Mouse (Mus musculus): ENCODE data around the gene Bend3.
A peak's percentile ranks its signal among the peaks of the same experiment; 100 is the strongest.
"Not testable (repeated sequence)": the region's sequence is repeated elsewhere in the genome, so short reads cannot be mapped to it uniquely, and the experiment has no call there.

The Bend3 gene

DNA sequence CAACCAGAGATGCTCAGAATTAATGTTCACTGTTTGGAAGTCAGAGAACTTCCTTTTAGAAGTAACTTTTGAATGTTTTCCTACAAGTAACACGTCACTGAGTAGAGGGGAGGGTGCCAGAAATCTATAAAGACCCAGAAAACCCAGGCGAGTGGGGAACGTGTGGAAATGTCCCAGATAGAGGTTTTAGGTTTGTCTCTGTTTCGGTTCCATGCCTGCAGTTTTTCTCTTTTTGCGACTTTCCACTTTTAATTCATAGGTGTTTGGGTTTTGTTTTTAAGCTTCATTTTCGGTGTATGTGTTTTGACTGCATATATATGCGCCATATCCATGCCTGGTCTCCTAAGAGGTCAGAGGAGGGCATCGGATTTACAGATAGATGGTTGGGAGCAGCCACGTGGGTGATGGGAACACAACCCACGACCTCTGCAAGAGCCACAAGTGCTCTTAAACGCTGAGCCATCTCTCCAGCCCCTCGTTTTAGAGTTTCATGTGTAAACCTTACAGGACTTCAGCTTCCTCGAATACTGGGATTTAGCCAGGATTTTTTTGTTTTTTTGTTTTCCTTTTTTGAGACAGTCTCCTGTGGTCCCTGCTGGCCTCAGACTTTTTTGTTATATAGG is 1.7 kb downstream of the Bend3 start:
- DNase-seq (ENCODE audit: inconsistent ontology term) = peak; percentile 30

DNA sequence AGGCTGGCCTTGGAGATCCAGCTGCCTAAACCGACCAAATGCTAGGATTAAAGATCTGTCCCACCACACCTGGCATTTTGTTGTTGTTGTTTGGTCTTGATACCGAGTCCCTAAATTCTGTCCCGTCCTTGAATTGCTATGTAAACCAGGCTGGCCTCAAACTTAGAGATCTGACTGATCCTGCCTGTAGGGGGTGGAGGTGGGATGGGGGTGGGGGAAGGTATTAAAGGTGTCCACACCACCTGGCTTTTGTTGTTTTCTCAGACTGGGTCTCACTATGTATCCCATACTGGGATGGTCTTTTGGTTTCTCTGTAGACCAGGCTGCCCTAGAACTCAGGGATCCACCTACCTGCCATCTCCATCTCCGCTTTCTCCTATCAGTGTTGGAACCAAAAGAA is 2.5 kb downstream of the Bend3 start:
- DNase-seq (ENCODE audit: inconsistent ontology term) = no peak

GRCm38 (mm10) chr10:43482021-43482420 is 3.4 kb downstream of the Bend3 start:
- no peak for DNase-seq (ENCODE audit: inconsistent ontology term)

DNA sequence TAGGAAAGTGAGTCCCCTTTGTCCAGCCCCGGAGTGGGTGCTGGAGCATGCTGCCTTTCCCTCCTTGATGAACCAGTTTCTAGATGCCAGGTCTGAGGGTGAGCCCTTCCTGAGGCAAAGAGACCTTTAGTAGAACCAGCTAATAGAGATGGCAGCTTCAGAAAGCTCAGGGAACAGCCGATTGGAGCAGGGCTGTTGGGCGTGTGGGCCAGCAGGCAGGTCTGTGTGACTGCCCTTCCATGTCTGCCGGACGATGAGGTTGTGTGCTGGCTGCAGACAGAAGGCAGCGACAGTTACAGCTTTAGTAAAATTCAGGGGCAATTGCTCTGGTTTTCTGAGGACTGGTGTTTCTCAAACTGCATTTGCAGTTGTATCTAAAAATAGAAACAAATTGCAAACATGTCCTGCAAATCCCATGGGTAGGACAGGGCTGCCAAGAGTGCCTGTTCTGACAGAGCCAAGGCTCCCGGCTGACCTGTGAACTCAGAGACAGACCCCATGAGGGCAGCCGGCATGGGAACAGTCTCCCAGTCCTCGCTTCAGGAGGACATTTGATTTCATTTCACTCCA is 4.9 kb downstream of the Bend3 start:
- peak; percentile 40 for DNase-seq (ENCODE audit: inconsistent ontology term)

GRCm38 (mm10) chr10:43485751-43486268 is 7.2 kb downstream of the Bend3 start:
- DNase-seq (ENCODE audit: inconsistent ontology term) = no peak

DNA sequence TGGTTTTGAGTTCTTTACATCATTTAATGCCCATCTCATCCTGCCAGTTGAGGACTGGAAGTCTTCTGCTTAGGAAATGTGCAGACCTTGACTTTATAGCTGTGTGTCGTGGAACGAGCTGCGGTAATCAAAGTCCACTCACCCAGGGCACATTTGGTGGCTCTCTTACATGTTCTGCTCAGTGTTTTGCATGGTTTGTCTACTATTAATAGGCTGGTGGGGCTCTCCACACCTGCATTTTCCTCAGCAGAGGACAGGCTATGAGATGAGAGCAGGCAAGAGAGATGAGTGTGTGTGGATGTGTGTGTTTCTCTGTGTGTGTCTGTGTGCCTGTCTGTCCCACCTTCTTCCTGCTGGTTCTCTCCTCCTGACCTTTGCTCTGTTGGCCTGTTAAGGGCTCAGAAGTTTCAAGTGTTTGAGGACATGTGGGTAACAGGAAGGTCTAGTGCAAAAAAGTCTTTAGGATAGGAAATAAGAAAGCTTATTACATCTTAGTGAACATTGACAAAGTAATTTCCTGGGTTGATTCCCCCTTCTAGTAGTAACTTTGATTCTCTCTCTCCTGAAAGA is 8.9 kb downstream of the Bend3 start:
- no peak for DNase-seq (ENCODE audit: inconsistent ontology term)

DNA sequence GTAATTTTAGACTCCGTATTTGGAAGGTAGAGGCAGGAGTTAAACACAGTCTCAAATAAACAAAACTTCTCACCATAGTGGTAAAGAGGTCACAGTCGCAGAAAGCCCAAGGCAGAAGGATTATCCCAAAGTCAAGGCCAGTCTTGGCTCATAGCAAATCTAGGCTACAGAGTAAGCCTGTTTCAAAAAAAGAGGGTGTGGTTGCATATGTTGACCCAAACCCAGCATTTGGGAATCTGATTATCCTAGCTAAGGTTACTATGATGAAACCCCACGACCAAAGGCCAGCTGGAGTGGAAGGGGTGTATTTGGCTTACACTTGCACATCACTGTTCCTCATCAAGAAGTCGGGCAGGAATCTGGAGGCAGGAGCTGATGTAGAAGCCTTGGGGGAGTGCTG is 9.6 kb downstream of the Bend3 start:
- no peak for DNase-seq (ENCODE audit: inconsistent ontology term)

DNA sequence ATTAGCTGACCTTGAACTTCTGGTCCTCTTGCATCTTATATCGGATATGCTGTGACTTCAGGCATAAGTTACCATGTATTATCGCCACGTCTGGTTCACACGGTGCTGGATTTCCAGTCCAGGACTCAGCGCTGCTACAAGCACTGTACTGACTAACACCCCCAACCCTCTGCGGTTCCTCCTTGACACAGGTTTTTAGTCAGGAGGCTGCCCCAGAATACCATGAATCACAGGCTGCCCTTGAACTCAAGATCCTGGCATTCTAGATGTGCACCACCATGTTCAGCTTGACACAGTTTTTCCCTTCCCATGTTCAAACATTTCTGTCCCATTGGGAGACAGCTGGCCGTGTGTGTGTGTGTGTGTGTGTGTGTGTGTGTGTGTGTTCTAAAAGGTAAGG is 10.5 kb downstream of the Bend3 start:
- DNase-seq (ENCODE audit: inconsistent ontology term) = no peak

DNA sequence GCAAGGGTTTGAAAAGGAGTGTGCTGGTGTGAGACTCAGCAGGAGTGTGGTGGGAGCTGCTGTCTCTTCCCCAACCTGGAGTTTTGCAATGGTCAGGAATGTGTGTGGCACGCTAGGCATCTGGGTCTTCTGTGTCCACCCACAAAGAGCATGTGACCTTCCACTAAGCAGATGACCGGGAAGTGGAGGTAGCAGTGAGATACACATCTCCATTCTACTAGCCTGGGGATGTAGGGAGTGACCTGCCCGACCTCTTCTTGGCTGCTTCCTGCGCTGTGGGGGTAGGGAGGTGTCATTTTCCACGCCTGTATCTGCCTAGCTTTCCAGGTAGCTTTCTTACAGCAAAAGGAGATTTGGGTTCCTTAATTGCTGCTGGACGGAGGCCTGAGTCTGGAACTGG is 10.9 kb downstream of the Bend3 start:
- DNase-seq (ENCODE audit: inconsistent ontology term) = peak; percentile 40

- DNase-seq (ENCODE audit: inconsistent ontology term) = no peak
Measured at GRCm38 (mm10) chr10:43490034-43490433, 11.4 kb downstream of the Bend3 start.

GRCm38 (mm10) chr10:43490846-43491245 is 12.2 kb downstream of the Bend3 start:
- no peak for DNase-seq (ENCODE audit: inconsistent ontology term)

DNA sequence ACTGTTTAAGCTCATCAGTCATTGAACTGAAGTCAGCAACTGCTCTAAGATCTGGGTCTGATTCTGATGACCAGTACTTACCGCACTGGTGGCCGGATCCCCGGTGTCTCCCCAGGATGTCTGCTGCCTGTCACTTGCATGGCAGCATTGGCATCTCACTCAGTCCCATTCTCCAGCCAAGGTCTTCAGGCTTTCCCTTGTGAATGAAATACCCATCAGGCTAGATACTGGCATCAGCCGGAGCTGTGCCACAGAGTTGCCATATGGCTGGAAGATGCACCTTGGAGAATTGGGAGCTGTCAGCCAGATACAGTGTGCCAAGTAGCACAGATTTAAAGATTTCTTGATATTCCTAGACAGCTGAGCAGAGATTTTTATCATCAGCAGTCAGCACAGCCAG is 24.0 kb downstream of the Bend3 start:
- DNase-seq (ENCODE audit: inconsistent ontology term) = no peak

DNA sequence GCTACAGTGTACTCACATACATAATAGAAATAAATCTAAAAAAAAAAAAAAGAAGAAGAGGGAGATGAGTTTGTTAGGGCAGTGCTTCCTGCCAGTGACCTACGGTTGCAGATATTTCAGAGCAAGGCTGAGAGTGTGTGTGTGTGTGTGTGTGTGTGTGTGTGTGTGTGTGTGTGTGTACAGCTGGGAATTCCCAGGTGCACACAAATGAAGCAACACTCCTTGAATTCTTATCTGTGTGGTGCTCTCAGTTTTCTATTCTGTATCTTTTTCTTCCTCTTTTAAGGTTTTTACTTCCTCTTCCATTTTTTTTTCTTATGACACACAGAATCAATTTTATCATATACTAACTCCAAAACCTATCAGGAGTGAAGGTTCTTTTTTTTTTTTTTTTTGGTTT is 25.7 kb downstream of the Bend3 start:
- no peak for DNase-seq (ENCODE audit: inconsistent ontology term)

GRCm38 (mm10) chr10:43507051-43507450 is 28.4 kb downstream of the Bend3 start:
- no peak for DNase-seq (ENCODE audit: inconsistent ontology term)

DNA sequence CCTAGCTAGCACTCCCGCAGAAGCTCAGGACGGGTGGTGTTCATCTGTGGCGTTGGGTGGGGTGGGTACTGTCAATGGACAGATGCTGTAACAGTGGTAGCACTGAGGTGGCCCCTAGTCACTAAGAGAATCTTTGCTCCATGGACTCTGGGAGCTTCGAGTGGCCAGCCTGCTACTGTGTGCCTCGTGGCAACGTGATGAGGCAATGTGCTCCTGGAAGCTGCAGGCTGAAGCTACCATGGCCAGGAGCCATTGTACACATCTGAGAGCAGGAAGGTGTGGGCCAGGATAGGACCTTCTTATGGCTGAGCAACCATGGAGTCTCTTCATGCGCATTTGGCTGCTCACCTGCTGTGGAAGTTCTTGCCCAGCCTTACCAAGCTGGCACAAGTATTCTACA is 30.6 kb downstream of the Bend3 start:
- no peak for DNase-seq (ENCODE audit: inconsistent ontology term)

DNA sequence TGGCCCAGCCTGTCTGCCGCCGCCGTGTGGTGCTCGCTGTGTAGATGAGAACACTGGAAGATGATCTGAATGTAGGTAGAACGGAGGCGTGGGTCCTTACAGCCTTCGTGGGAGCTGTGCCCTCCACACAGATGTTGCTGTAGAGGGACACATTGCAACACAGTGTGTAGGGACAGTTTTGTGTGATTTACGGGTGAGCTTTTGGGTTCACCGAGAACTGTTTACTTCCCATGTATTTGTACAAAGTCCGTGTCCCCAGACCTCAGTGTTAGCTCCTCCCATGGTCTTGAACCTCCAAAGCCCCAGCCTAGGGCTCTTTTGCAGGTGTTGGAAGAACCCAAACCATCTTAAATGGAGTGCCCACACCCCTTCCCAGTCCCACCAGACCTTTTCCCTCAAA is 34.3 kb downstream of the Bend3 start:
- no peak for DNase-seq (ENCODE audit: inconsistent ontology term)

DNA sequence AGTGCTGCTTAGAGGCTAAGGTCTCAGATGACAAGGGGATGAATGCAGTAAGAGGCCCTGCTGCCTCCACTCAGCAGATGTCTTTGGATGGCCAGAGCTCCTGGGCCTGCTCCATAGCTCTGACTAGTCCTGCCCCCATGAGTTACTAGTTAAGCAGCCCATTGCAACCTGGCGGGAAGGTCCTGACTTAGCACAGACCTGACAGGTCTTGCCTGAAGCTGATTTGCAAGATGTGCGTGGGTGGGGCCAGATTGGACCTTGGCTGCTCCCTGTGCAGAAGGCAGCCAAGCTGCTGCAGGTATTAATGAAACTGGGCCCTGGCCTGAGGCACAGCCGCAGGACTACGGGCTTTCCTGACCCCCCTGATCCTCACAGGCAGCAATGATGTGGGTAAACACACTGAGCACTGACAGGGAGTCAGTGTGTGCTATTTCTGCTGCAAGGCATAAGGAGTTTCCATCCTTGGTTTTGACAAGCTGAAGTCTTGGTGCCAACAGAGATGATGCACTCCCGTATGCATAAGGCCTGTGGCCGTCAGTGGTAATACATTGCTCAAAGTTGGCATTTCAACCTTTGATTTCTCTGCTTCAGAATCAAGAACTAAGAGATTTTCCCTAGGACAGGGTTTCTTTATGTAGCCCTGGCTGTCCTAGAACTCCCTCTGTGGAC is 38.5 kb downstream of the Bend3 start:
- no peak for DNase-seq (ENCODE audit: inconsistent ontology term)

- no peak for DNase-seq (ENCODE audit: inconsistent ontology term)
Measured at GRCm38 (mm10) chr10:43517836-43518235, 39.2 kb downstream of the Bend3 start.

- no peak for DNase-seq (ENCODE audit: inconsistent ontology term)
Measured at GRCm38 (mm10) chr10:43518368-43518767, 39.7 kb downstream of the Bend3 start.

DNA sequence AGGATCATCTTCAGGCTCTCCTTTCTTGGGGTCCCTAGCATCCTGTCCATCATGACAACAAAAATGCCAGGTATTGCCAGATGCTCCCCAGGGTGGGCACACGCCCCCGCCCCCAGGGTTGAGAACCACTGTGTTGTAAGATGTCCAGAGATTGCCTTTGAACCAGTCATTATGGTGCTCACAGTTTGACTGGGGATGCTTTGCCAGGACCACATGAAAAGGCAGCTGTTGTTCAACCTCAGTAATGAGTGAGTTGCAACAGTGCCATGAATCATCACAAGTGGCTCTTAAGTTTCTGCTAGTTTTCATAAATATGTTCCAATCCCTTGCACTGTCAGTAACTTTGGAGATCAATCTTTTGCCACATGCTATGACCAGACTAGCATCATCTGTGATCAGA is 41.3 kb downstream of the Bend3 start:
- peak; percentile 12 for DNase-seq (ENCODE audit: inconsistent ontology term)

GRCm38 (mm10) chr10:43523931-43524330 is 45.3 kb downstream of the Bend3 start, which contains the start of gene Gm9803:
TSS of gene Gm9803 (plus strand) at chr10:43524084.
- DNase-seq (ENCODE audit: inconsistent ontology term) = not testable (repeated sequence)
